Mouse (Mus musculus): ENCODE measurements around the gene Banp.

Gene Banp

GRCm38 (mm10) chr8:122073964-122074363 is 124.4 kb downstream of the Banp start:
- DNase-seq = no peak

GRCm38 (mm10) chr8:122074442-122074841 is 124.9 kb downstream of the Banp start:
- DNase-seq = no peak

DNA sequence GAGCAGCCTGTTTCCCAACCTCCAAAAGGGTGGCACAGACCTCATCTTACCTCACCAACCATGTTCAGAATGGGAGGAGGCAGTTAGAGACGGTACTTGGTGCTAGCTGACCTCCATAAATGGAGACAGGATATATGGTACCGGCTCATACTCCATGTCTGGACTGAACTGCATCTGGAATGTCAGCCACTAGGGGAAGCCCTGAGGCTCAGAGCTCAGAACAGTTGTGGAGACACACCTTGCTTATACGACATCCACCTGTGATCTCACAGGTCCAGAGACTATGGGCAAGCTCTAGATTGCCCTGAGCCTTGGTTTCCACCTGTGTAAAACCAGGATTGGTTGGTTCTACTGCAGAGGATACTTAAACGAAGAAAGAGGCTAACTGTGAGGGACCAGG is 125.4 kb downstream of the Banp start:
- no peak for DNase-seq

GRCm38 (mm10) chr8:122076183-122076842 is 126.8 kb downstream of the Banp start:
- DNase-seq = no peak

DNA sequence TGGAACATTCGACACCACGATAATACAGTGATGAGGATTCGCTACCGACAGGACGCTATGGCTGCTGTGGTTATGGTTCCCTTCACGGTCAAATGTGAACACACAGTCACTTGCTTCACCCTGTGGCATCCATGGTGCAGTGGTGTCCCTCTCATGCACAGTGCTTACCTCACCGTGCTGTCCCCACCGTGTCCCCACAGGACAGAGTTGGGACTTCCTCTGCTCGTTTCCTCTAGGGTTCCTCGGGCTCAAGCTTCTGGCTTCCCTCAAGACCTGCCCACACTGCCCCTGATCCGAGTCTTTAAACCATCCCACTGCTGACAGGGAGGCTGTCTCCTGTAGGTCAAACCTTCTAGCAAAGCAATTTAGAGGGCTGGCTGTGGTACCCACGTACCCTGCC is 128.8 kb downstream of the Banp start:
- no peak for DNase-seq

All from layer of hippocampus, adult 9-11 months (tissue).